Mouse (Mus musculus) forebrain, embryonic 12.5 days (tissue): ENCODE measurements around the gene Hmox1. TPM values are rescaled to one million over a fixed set of nuclear protein-coding genes. Genes with fewer than 3 reads are reported as not detected.

Experiments
- ATAC-seq: fragments of 200-750 bp; cut with Nextera tagmentation; 2 replicates; pipeline ENCODE4 v1.8.0; 2017; ENCODE audit warnings: moderate TSS enrichment; ENCODE audit not compliant: low FRiP score
- H3K27ac ChIP-seq: fragments of 300-500 bp; sonication (generic); 2 replicates; pipeline ENCODE4 v1.5.1; 2016; ENCODE audit warnings: mild to moderate bottlenecking
- H3K27me3 ChIP-seq: fragments of 300-500 bp; sonication (generic); 2 replicates; pipeline ENCODE4 v1.6.1; 2016; ENCODE audit warnings: mild to moderate bottlenecking
- H3K36me3 ChIP-seq: fragments of 300-500 bp; sonication (generic); replicated peaks from 2 replicates; pipeline ENCODE4 v1.6.1; 2016; ENCODE audit warnings: mild to moderate bottlenecking
- H3K4me1 ChIP-seq: fragments of 300-500 bp; sonication (generic); 2 replicates; pipeline ENCODE4 v1.6.1; 2016
- H3K4me2 ChIP-seq: fragments of 300-500 bp; sonication (generic); 2 replicates; pipeline ENCODE4 v1.6.1; 2016; ENCODE audit warnings: mild to moderate bottlenecking, moderate library complexity
- H3K4me3 ChIP-seq: fragments of 300-500 bp; sonication (generic); replicated peaks from 2 replicates; pipeline ENCODE4 v1.5.1; 2016; ENCODE audit warnings: mild to moderate bottlenecking
- H3K9ac ChIP-seq: fragments of 300-500 bp; sonication (generic); 2 replicates; pipeline ENCODE4 v1.6.1; 2016; ENCODE audit warnings: mild to moderate bottlenecking
- H3K9me3 ChIP-seq: fragments of 300-500 bp; sonication (generic); 2 replicates; pipeline ENCODE4 v1.6.1; 2016
- WGBS: fragments of 180-500 bp; shearing (Covaris S2); methylation state at CpG from one replicate; pipeline ENCODE4 v1.1.7; 2016; 5-methylcytosine and 5-hydroxymethylcytosine counted together
- polyA plus RNA-seq: library from polyadenylated mRNA; unstranded; fragments of >200 nt; fragmentation: Nextera tagmentation; extraction: Ambion mirVana; gene quantifications from 2 replicates; pipeline ENCODE4 v1.2.1, GENCODE M21; 2016

Gene Hmox1
- polyA plus RNA-seq: 13.2 and 13.5 TPM in 2 replicates

GRCm38 (mm10) chr8:75093399-75094156, at the start of gene Hmox1:
Gene Hmox1, plus strand, starts transcription at chr8:75093621.
- H3K27me3 ChIP-seq: peaks cover 15% of the 10 kb centered on the region; the same call in 1 of the 2 replicates
- H3K4me1 ChIP-seq: peaks cover 16% of the 10 kb centered on the region
- 0% methylated on average over 36 of the region's 36 CpGs for WGBS
- peaks cover 12% of the 10 kb centered on the region for H3K36me3 ChIP-seq
- peak within 1 kb of the TSS; percentile 68 for H3K9ac ChIP-seq
- H3K27ac ChIP-seq: no peak within 1 kb of the TSS
- H3K9me3 ChIP-seq: no peaks in the 10 kb centered on the region
- H3K4me2 ChIP-seq: peak within 1 kb of the TSS; percentile 87
- H3K4me3 ChIP-seq: peak within 1 kb of the TSS; percentile 57
- ATAC-seq: peak; percentile 95

DNA sequence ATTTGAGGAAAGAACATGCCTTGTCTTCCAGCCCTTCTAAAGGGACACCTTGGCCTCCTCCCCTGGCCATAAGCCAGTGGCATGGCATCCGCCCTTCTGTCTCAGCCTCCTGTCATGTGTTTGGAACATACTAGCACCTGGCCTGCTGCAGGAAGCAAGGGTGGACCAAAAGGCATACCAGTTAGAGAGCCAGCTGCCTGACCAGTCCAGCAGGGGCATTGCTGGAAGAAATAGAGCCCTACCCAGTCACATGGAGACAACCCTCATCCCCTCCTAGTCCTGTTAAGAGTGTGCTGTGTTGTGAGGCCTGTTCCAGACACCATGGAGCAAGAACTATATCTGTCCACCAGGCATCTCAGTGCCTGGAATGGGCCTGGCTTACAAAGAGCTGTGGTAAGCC, 47.1 kb upstream of the Hmox1 start:
- H3K36me3 ChIP-seq: no peaks in the 10 kb centered on the region; the same call in 1 of the 2 replicates
- H3K27me3 ChIP-seq: no peaks in the 10 kb centered on the region
- no peak overlapping the region for H3K4me2 ChIP-seq
- H3K9ac ChIP-seq: no peak overlapping the region
- ATAC-seq: no peak
- H3K4me1 ChIP-seq: no peaks in the 10 kb centered on the region
- WGBS: 85% methylated on average over 1 of the region's 1 CpGs
- H3K27ac ChIP-seq: no peak overlapping the region
- no peaks in the 10 kb centered on the region for H3K9me3 ChIP-seq
- H3K4me3 ChIP-seq: no peak overlapping the region

- ATAC-seq: no peak
- WGBS: 92% methylated on average over 3 of the region's 3 CpGs
- Histone ChIP-seq H3K4me1 (no peaks in the 10 kb centered on the region), H3K27me3 (no peaks in the 10 kb centered on the region), H3K27ac (no peak overlapping the region), H3K4me3 (no peak overlapping the region), H3K9me3 (no peaks in the 10 kb centered on the region), H3K4me2 (no peak overlapping the region), H3K9ac (no peak overlapping the region), H3K36me3 (no peaks in the 10 kb centered on the region; the same call in 1 of the 2 replicates)
Observed at GRCm38 (mm10) chr8:75047784-75048183, 45.6 kb upstream of the Hmox1 start.

- no peak overlapping the region for H3K27ac ChIP-seq
- no peaks in the 10 kb centered on the region; the same call in 1 of the 2 replicates for H3K36me3 ChIP-seq
- ATAC-seq: no peak
- 90% methylated on average over 4 of the region's 4 CpGs for WGBS
- H3K27me3 ChIP-seq: no peaks in the 10 kb centered on the region
- no peaks in the 10 kb centered on the region for H3K9me3 ChIP-seq
- no peak overlapping the region for H3K9ac ChIP-seq
- H3K4me3 ChIP-seq: no peak overlapping the region
- no peak overlapping the region for H3K4me2 ChIP-seq
- H3K4me1 ChIP-seq: no peaks in the 10 kb centered on the region; the same call in 1 of the 2 replicates
Observed at GRCm38 (mm10) chr8:75053342-75053741, 40.1 kb upstream of the Hmox1 start.

GRCm38 (mm10) chr8:75055673-75056072, 37.7 kb upstream of the Hmox1 start:
- Histone ChIP-seq H3K4me1 (no peaks in the 10 kb centered on the region; the same call in 1 of the 2 replicates), H3K36me3 (no peaks in the 10 kb centered on the region), H3K4me3 (no peak overlapping the region), H3K9ac (no peak overlapping the region), H3K4me2 (no peak overlapping the region), H3K9me3 (no peaks in the 10 kb centered on the region), H3K27ac (no peak overlapping the region), H3K27me3 (no peaks in the 10 kb centered on the region)
- no peak for ATAC-seq
- 91% methylated on average over 2 of the region's 2 CpGs for WGBS

DNA sequence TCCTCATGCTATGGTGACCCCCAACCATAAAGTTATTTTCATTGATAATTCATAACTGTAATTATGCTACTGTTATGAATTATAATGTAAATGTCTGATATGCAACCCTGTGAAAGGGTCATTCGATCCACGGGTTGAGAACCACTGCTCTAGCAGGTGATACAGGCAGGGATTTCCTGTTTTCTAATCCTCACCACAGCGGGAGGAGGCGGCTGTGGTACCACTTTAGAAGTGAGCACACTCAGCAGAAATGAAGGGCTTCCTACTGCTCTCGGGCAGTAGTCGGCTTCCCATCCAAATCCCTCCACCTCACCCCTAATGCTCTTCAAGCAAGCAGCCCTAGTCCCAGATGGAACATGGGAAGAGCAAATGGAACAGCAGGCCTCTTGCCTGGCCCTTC, 33.4 kb upstream of the Hmox1 start:
- H3K9me3 ChIP-seq: no peaks in the 10 kb centered on the region
- no peak overlapping the region for H3K27ac ChIP-seq
- H3K4me1 ChIP-seq: no peaks in the 10 kb centered on the region
- H3K4me3 ChIP-seq: no peak overlapping the region
- 82% methylated on average over 6 of the region's 6 CpGs for WGBS
- ATAC-seq: no peak
- H3K9ac ChIP-seq: no peak overlapping the region
- no peaks in the 10 kb centered on the region for H3K27me3 ChIP-seq
- H3K4me2 ChIP-seq: no peak overlapping the region
- H3K36me3 ChIP-seq: peaks cover 3% of the 10 kb centered on the region; the same call in 1 of the 2 replicates

GRCm38 (mm10) chr8:75060815-75061214, 32.6 kb upstream of the Hmox1 start:
- Histone ChIP-seq H3K4me2 (no peak overlapping the region), H3K27ac (no peak overlapping the region), H3K9ac (no peak overlapping the region), H3K36me3 (peaks cover 9% of the 10 kb centered on the region; the same call in 1 of the 2 replicates), H3K9me3 (no peaks in the 10 kb centered on the region), H3K27me3 (no peaks in the 10 kb centered on the region), H3K4me1 (no peaks in the 10 kb centered on the region), H3K4me3 (no peak overlapping the region)
- 76% methylated on average over 2 of the region's 2 CpGs for WGBS
- no peak for ATAC-seq

- 91% methylated on average over 3 of the region's 3 CpGs for WGBS
- Histone ChIP-seq H3K36me3 (peaks cover 9% of the 10 kb centered on the region; the same call in 1 of the 2 replicates), H3K4me2 (no peak overlapping the region), H3K27ac (no peak overlapping the region), H3K9ac (no peak overlapping the region), H3K4me1 (no peaks in the 10 kb centered on the region), H3K9me3 (no peaks in the 10 kb centered on the region), H3K27me3 (no peaks in the 10 kb centered on the region), H3K4me3 (no peak overlapping the region)
- no peak for ATAC-seq
Observed at GRCm38 (mm10) chr8:75063290-75063689, 30.1 kb upstream of the Hmox1 start.

- Histone ChIP-seq H3K9ac (no peak overlapping the region), H3K4me2 (no peak overlapping the region), H3K27ac (no peak overlapping the region), H3K36me3 (peaks cover 9% of the 10 kb centered on the region; the same call in 1 of the 2 replicates), H3K4me1 (no peaks in the 10 kb centered on the region), H3K9me3 (no peaks in the 10 kb centered on the region), H3K4me3 (no peak overlapping the region), H3K27me3 (no peaks in the 10 kb centered on the region)
- no peak for ATAC-seq
- 92% methylated on average over 3 of the region's 3 CpGs for WGBS
Observed at GRCm38 (mm10) chr8:75064790-75065189, 28.6 kb upstream of the Hmox1 start.

DNA sequence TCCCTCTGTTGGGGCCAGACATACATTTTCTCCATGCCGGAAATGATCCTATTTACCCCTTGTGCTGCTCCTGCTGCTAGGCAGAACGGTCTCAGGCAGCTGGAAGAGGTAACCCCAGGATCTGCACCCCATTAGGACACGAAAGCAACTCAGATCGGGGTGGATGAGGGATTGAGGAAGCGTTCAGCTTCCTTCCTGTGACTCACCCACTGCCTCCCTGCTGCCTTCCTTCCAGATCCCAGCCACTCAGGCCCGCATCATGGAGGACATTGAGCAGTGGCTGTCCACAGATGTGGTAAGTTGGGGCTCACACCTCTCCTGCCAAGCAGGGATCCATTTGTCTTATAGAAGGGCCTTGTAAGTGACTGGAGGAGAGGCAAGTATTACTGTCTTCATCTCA, 26.1 kb upstream of the Hmox1 start:
- Histone ChIP-seq H3K4me1 (no peaks in the 10 kb centered on the region), H3K27me3 (no peaks in the 10 kb centered on the region), H3K4me2 (no peak overlapping the region), H3K36me3 (peaks cover 9% of the 10 kb centered on the region; the same call in 1 of the 2 replicates), H3K27ac (no peak overlapping the region), H3K4me3 (no peak overlapping the region), H3K9ac (no peak overlapping the region), H3K9me3 (no peaks in the 10 kb centered on the region)
- 83% methylated on average over 6 of the region's 6 CpGs for WGBS
- ATAC-seq: no peak

GRCm38 (mm10) chr8:75070297-75070696, 23.1 kb upstream of the Hmox1 start:
- Histone ChIP-seq H3K36me3 (peaks cover 2% of the 10 kb centered on the region; the same call in 1 of the 2 replicates), H3K27me3 (no peaks in the 10 kb centered on the region), H3K4me1 (no peaks in the 10 kb centered on the region), H3K4me2 (no peak overlapping the region), H3K4me3 (no peak overlapping the region), H3K9me3 (no peaks in the 10 kb centered on the region), H3K9ac (no peak overlapping the region), H3K27ac (no peak overlapping the region)
- 100% methylated on average over 1 of the region's 1 CpGs for WGBS
- ATAC-seq: no peak

DNA sequence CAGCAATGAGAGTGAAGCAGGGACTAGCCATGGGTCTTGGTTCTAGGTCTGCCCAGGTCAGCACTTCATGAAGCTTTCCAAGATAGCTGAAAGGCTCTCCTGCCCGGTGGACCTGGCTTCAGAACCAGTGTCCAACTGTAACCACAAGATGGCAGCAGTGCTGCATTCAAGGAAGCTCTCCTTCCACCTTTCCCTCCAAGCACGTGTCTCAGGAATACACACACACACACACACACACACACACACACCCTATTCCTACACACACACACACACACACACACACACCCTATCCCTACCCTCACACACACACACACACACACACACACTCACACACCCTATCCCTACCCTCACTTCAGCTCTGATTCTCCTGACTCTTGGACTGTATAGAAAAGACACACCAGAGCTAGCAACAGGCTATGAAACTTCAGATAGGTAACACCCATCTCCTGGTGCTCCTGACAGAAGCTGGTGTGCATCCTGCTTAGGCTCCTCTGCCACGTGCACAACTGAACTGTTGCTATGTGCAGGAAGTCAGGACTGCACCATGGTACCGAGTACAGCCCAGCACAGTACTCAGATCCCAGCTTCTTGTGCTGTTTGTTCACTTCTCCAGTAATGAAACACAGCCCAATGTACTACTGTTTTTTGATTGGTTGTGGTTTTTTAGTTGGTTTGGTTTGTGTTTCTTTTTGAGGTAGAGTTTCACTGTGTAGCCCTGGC, 21.6 kb upstream of the Hmox1 start:
- Histone ChIP-seq H3K27ac (no peak overlapping the region), H3K9ac (no peak overlapping the region), H3K4me2 (no peak overlapping the region), H3K4me3 (no peak overlapping the region), H3K9me3 (no peaks in the 10 kb centered on the region), H3K4me1 (no peaks in the 10 kb centered on the region), H3K36me3 (no peaks in the 10 kb centered on the region), H3K27me3 (no peaks in the 10 kb centered on the region)
- WGBS: 23% methylated on average over 4 of the region's 4 CpGs
- peak; percentile 82 for ATAC-seq
